Mouse (Mus musculus): ENCODE data around the gene Dact1. TPM values are rescaled to one million over a fixed set of nuclear protein-coding genes. Genes with fewer than 3 reads are reported as not detected.

Dact1 gene
- total RNA-seq (2022) = 1 to 10 TPM; 6.7 to 7.7 (median 7.2) TPM

DNA sequence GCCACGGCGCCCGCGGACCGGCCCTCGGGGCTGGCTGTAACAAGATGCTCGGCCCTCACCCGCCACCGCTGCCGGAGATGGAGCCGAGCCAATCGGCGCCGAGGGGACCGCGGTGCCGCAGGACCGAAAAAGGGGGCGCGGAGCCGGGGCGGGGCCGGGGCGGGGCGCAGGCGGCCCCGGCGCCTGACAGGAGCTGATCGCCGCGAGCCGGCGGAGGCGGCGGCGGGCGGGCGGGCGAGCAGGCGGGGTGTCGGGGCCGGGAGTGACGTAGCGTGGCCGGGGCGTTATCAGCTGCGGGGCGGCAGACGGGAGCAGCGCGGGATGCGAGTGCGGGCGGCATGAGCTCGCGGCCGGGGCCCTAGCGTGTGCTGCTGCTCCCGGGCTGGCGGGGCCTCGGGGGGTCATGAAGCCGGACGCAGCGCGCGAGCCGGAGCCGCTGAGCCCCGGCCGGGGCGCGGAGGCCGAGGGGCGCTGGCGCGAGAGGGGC is at the start of gene Dact1:
Gene Dact1 (plus strand): TSS at position 304 of the 487 bp plus-strand sequence.
- DNase-seq (ENCODE audit: low spot score in 2 of 2) = peak; percentile 18 to 37

DNA sequence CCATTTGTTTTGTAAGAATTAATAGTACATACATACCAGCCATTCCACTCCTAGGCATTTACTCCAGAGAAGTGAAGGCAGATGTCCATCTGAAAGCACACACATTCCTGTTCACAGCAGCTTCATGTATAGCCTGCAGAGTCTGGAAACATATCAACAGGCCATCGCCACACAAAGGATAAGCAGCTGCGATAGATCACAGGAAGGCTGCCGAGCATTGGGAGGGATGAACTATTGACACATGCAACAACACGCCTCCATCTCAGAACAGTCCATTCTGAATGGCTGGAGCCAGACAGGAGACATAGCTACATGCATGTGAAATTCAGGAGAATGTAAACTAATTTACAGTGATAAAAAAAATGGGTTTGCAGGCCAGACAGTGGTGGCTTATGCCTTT is 45.5 kb upstream of the Dact1 start:
- DNase-seq (ENCODE audit: low spot score in 2 of 2) = no peak

DNA sequence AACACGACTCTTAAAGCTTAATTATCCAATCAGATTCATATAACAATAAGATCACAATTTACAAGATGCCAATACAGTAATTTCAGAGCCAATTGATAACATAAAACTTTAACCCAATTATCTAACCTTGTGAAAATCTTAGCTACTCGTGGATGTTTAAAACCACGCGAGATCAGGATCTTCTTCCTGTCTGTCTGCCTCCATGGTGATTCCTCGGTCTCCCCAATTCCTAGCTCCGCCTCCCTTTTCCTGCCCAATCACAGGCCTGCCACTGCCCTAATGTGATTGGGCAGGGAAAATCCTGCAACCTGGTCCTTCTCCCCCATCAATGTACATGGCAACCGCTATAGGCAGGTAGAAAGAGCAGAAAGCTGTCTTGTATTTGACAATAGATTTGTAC is 40.3 kb upstream of the Dact1 start:
- no peak for DNase-seq (ENCODE audit: low spot score in 2 of 2)

DNA sequence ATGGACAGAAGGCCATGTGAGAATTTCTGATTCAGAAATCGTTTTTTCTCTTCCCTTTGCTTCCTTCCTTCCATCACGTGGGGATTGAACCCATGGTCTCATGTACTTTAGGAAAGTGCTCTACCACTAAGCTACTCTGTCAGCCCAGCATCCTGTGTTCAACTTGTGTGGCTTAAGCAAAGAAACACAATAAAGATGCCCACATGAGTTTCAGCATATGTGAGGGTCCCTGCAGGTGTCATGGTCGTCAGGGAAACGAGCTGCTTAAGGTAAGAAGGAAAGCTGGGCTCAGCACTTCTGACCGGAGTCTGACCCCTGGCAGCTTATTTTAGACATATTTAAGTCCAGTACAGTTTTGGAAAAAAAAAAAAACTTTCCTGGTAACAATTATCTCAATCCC is 38.6 kb upstream of the Dact1 start:
- no peak for DNase-seq (ENCODE audit: low spot score in 2 of 2)

DNA sequence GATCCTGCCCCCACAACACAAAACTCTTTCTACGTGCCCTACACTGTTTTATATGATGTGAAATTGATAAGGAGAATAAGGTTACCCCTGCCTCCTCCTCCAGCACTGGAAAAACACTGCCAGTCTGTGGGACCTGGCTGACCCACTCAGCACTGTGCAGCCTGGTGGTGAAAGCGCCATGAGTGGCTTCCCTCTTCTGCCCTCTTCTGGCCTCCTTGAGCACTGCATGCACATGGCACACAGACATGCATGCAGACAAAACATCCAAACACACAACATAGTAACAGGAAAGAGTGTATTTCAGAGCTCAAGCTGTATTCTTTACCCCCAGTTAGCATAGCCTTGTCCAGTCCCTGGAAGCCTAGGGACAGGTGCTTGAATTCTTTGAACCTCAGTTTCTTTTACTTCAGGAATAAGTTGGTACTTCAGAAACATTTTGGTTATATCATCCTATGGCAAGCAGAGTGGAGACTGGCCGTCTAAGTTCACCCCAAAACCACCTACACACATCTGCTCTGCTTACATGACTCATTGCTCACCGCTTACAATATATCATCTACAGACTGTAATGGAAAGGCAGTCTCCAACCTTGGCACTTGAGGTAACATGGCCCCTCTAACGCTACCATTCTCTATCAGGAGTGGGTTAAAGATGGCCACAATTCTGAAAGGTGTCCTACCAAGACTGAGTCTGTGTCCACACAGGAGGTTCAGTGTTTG is 35.0 kb upstream of the Dact1 start:
- DNase-seq (ENCODE audit: low spot score in 2 of 2) = no peak

DNA sequence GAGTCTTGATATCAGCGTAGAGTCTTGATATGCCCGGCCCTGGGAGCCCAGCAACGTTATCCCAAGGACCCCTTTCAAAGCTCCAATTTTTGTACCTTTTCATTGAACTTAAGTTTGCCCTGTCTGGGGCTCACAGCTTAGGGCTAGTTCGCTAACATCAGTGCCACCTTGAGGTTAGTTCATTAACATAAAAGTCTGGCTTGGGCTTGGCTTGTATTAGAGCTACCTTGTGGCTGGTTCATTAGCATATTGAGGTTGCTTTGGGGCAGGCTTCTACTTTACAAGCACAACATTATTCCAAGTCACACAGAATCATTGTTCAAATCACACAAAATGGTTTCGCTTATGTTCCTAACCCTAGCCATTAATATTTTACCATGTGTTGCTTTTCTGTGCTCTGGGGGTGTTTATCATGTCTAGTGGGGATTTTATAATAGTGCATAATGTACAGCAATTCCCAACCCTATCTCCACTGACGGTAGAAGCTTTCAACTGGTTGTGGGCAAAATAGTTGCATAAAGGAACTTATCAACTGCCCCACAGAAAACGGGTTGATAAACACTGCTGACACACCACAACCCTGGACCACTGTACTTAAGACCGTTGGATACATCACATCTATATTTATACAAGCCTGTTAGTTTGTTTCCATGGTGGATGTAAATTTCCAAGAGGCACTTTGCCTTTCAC is 33.6 kb upstream of the Dact1 start:
- no peak for DNase-seq (ENCODE audit: low spot score in 2 of 2)

DNA sequence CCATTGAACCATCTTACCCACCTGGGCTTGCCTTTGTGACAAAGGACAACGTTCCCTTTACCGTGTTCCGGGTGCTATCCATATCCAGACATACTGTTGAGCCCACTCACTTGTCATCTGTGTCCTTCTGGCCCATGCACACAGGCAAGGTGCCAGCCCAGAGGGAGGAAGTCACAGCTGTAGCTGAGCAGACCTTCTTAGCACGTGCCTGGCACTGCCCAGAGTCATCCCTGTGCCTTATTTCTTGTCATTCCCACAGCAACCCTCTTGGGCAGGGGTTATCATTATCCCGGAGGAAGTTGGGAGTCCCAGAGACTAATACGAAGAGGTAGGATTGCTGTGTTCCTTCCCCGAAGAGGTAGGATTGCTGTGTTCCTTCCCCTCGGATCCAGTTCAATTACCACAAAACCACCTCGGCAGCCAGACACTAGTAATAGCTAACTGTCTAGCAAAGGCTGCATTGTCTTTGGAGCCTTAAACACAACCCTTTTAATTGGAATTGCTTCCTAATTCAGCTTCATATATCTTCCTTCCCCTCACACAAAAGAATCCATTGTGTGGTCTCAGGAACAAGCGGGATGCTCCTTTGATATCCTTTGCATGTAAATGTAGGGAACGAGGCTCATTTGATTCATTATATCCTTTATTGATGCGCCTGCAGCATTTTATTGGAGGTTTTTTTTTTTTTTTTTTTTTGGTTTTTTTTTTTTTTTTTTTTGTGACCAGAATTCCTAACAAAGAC is 30.0 kb upstream of the Dact1 start:
- peak in 1 of 2 experiments; percentile 7 for DNase-seq (ENCODE audit: low spot score in 2 of 2)

DNA sequence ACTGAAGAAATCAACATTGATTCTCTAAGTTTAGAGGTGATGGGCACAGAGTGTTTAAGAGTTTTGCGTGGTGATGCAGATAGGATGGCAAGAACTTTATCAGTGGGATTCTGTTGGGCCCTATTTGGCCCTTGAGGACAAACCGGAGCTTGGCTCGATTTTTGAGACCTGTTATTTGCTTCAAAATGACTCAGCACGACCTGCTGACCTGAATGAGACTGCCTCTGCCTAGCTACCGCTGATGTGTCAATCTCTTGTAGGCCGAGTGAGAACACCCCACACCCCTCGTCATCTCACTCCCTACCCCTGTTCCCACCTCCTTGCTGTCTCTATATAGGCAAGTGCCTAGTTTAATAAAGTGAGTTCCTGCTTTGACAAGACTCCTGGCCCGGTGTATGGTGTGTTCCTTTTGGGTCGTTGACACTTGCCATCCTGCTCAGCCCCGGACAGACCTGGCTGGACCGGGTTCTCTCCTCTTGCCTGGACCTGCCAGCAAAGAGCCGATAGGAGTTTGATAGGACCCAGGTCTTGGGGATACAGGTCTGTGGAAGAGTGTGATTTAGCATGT is 28.4 kb upstream of the Dact1 start:
- no peak for DNase-seq (ENCODE audit: low spot score in 2 of 2)

DNA sequence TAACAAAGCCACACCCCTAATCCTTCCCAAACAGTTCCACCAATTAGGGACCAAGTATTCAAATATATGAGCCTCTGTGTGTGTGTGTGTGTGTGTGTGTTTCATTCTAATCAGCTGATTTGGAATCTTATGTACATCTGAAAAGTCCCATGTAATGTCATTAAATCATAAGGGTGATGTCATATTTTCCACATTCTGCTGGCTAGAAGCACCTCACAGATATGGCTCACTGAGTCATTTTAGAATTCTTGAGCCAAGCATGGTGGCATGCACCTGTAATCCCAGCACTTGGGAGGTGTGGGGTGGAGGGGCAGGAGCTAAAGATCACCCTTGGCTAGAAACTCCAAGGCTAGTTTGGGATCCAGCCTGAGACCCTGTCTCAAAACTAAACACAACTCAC is 24.3 kb upstream of the Dact1 start:
- no peak for DNase-seq (ENCODE audit: low spot score in 2 of 2)

DNA sequence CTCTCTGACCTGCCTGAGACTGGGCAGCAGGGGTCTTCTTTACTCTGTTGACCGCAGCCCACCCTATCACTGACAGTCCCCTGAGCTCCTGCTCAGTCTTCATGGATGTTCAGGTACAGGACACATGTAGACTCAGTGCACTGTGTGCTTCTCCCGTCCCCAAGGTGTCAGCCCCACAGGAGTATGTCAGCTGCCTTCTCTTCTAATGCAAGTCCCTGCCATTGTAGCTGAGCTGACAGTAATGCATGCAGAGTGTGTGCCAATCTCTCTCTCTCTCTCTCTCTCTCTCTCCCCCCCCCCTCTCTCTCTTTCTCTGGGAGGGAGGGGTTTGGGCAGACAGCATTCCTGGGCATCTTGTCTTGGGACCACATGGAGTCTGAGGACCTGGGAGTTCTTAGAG is 19.2 kb upstream of the Dact1 start:
- DNase-seq (ENCODE audit: low spot score in 2 of 2) = no peak

DNA sequence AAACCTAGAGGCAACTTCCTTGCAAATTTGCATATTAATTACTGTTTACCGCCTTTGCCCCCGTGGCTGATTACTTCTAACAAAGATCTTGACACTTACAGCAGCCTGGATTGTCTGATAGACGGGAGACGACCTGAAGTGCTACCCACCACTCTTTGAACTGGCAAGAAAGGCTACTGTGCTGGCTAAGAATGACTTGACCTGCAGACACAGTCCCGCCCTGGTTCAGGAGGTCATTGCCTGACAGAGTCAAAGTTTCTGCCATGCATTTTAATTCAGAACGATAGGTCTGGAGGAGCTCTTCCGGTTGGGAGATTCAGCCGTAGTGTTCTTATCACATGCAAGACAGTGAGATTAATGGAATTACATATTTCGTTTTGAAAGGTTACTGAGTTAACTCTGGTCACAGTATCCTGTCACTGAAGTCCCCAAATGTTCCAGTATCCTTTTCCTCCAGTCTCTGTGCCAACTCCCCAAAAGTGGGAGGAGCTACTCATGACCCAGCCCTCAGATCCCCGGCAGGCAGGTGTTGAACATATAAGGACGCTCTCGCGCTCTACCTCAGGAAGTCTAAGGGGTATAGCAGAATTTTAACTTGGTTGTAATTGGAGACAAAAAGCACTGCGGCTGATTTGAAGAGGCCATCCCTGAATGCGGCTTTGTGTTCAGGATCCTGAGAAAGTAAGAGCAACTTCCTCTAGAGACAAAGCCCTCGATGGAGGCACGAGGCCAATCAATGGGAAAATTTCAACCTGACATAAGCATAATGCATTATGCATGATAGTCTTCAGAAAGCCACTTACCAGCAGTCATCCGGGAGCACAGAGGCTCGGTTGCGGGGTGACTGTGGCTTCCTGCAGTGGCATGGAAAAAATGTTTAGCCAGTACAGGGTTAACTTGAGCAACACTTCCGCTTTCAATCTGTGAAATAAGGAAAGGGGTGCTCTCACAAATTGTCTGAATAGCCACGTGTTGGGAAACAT is 15.4 kb upstream of the Dact1 start:
- no peak for DNase-seq (ENCODE audit: low spot score in 2 of 2)

DNA sequence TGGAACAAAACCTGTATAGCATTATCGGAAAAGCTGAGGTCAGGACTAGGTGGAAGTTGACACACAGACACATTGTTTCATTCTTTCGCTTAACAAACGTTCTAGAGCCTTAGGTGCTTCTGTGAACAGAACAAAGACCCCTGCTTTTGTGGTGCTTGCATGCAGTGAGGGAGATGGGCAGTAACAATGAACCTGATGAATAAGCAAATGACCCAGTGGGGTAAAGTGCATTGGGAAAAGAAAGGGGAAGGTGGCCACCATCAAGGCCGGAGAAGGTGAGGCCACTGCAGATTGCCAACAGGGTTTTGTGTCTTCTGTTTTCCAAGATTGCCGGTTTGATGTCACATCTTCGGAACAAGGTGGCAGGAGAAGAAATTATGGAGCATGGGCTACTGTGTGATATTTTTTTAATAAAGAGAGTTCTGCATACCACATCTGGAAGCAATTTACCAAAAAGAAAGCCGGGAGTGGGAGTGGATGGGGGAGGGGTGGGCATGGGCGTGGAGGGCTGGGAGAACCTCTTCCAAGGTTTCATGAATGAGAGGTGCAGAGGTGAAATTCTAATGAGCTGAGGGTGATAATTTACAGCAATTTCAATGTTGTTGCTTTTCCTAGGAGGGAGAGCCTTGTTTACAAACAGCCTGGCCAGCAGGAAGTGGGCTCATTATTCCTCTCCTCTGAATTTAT is 12.7 kb upstream of the Dact1 start:
- no peak for DNase-seq (ENCODE audit: low spot score in 2 of 2)

DNA sequence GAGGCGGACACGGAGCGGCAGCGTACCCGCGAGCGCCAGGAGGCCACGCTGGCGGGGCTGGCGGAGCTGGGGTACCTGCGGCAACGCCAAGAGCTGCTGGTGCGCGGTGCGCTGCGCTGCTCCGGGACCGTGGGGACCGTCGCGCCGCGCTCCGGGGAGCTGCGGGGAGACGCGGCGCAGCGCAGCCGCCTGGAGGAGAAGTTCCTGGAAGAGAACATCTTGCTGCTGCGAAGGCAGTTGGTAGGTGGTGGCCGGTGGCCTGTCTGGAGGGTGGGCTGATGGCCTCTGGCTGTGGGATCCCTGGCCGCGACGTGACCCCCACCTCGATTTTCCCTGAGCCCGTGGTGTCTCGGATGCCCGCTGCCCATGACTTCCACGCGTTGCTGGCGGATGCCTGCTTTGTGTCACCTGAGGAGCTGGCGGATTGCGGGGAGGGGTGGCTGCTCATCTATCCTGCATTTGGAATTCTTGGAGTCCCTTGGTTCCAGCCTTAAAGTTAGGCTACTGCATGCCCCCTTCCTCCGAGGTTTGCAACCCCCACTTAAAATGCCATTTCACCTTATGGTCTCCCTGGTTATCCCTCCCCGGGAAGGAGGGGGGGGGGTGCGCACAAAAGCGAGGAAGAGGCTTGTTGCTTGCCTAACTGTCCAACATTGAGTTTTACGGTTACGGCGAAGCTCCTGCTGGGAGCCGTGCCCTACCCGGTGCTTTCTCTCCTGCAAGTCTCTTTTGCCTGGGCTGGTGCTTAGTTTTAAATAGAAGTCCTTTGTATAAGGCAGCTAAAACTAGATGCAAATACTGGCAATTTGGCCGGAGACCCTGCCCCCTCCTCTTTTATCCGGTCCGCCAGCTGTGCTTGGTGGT is 616 bp downstream of the Dact1 start:
- DNase-seq (ENCODE audit: low spot score in 2 of 2) = no peak

DNA sequence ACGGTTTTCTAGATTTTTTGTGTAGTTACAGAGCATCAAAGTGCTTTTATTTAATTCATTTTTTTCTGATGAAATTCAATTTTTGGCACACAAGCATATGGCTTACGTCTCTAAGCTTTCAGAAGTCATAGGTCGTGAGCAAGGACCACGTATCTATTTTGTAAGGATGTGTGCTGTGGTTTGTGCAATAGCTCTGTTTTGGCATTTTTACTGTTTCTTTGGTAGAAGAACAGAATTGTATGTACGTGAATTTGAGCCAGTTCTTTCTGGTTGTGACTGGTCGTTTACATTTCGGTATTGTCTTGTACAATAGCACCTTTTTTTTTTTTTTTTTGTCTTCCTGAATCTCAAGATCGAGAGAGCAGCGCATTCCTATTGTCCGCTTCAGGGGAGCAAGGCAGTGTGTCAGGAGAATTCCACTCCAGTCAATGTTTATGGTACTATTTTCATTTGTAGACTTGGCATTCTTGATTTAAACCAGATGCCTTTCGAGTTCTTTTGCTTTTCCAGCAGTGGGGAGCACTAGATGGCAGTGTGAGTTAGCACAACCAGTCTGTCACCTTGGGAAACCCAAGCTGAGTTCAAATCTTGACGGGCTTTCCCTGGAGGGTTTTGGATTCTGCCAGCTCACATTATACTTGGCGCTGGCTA is 1.7 kb downstream of the Dact1 start:
- DNase-seq (ENCODE audit: low spot score in 2 of 2) = peak; percentile 28 to 58

DNA sequence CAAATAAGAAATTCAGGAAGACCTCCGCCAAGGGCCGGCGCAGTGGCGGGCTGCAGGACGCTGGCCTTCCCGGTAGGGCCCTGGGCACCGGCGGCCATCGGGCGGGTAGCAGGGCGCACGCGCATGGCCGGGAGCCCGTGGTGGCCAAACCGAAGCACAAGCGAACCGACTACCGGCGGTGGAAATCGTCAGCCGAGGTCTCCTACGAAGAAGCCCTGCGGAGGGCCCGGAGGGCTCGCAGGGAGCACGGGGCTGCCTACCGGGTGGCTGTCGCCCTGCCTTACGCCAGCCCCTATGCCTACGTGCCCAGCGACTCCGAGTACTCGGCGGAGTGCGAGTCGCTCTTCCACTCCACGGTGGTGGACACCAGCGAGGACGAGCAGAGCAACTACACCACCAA is 8.6 kb downstream of the Dact1 start:
- DNase-seq (ENCODE audit: low spot score in 2 of 2) = no peak

DNA sequence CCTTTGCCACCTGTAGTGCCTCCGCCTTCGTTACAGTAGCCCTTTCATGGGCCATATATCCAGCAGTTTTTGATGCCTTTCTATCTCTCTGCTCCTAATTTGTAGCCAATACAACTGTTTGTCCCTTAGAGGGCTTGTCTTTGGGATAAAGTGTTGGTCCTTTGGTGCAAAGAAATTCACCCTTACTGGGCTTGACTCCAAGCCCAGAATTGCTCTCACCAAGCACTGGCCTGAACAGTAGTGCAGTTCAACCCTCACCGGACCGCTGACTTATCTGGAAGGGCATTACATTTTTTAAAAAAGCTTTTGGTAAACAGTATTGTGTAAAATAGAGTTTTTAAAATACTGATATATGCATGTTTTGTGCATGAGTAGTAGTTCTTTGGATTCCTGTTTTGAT is 9.9 kb downstream of the Dact1 start:
- no peak for DNase-seq (ENCODE audit: low spot score in 2 of 2)

DNA sequence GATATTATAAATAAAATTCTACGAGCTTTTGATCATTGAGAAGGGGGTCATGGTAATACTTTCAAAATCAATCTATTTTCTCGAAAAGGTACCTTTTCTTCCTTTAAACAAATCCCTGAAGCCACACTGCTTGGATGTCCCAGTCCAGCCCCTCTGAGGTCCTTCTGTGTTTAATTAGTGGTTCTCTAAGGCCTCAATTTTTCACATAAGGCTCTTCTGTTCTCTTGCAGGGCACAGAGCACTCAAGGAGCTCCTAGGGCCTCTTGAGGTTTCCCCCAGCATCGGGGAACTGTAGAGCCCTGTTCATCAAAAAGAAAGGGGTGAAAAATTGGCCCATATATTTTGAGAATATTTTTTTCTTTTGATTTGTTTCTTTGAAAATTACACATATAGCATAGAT is 23.0 kb downstream of the Dact1 start:
- no peak for DNase-seq (ENCODE audit: low spot score in 2 of 2)

DNA sequence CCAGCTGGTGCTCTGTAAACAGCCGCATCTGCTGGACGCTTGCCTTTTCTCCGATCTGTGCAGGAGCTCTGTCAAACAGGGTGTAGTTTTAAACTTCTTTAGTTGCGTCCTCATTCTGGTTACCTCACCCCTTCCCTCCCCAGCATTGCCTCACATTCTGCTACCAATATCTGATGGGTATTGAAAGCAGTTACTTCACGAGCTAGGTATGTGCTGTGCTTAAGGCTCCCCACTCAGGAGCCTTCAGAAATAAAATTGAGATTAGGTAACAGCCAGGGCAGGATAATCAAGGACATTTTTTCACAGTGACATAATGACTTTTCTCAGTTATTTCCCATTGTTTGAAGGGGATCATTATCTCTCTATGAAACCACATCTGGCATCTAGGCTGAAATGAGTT is 23.9 kb downstream of the Dact1 start:
- DNase-seq (ENCODE audit: low spot score in 2 of 2) = no peak

Measured in layer of hippocampus, adult 8-10 months (tissue).